Mouse (Mus musculus): Measurements from ENCODE around the gene Col26a1. TPM values are rescaled to one million over a fixed set of nuclear protein-coding genes. Genes with fewer than 3 reads are reported as not detected.

Col26a1 gene
- polyA plus RNA-seq, 1 experiment from 2014 or later = 13.3 TPM

GRCm38 (mm10) chr5:136706803-136707202 lies 176.2 kb downstream of the Col26a1 start:
- Histone ChIP-seq H3K4me3 (ENCODE audit: low read depth, low read length) (no peak overlapping the region), H3K4me1 (ENCODE audit: control insufficient read depth, insufficient read depth, low read length) (peaks cover 2% of the 10 kb centered on the region; the same call in 1 of the 2 replicates), H3K4me2 (no peak overlapping the region), H3K9me3 (replicated peaks; ENCODE audit: control insufficient read depth, low read length) (no peaks in the 10 kb centered on the region), H3K27me3 (ENCODE audit: control insufficient read depth, insufficient read depth, low read length) (no peaks in the 10 kb centered on the region), H3K36me3 (ENCODE audit: control insufficient read depth, insufficient read depth, low read length) (no peaks in the 10 kb centered on the region), H3K9ac (ENCODE audit: low read depth, low read length) (no peak overlapping the region), H3K27ac (ENCODE audit: low read depth, low read length) (no peak overlapping the region)
- no peak for ATAC-seq (replicated peaks; ENCODE audit: insufficient number of reproducible peaks, low FRiP score, low TSS enrichment)
- WGBS (ENCODE audit: insufficient replicate concordance) = under 1% methylated on average over 9 of the region's 9 CpGs

GRCm38 (mm10) chr5:136705532-136705931 lies 177.5 kb downstream of the Col26a1 start:
- H3K4me2 ChIP-seq = no peak overlapping the region
- H3K4me3 ChIP-seq (ENCODE audit: low read depth, low read length) = no peak overlapping the region
- H3K9me3 ChIP-seq (replicated peaks; ENCODE audit: control insufficient read depth, low read length) = no peaks in the 10 kb centered on the region
- no peak overlapping the region for H3K9ac ChIP-seq (ENCODE audit: low read depth, low read length)
- H3K4me1 ChIP-seq (ENCODE audit: control insufficient read depth, insufficient read depth, low read length) = no peaks in the 10 kb centered on the region
- H3K36me3 ChIP-seq (ENCODE audit: control insufficient read depth, insufficient read depth, low read length) = no peaks in the 10 kb centered on the region
- H3K27ac ChIP-seq (ENCODE audit: low read depth, low read length) = no peak overlapping the region
- ATAC-seq (replicated peaks; ENCODE audit: insufficient number of reproducible peaks, low FRiP score, low TSS enrichment) = no peak
- H3K27me3 ChIP-seq (ENCODE audit: control insufficient read depth, insufficient read depth, low read length) = no peaks in the 10 kb centered on the region
- WGBS (ENCODE audit: insufficient replicate concordance) = 88% methylated on average over 3 of the region's 3 CpGs

- no peak for ATAC-seq (replicated peaks; ENCODE audit: insufficient number of reproducible peaks, low FRiP score, low TSS enrichment)
- no peak overlapping the region for H3K4me3 ChIP-seq (ENCODE audit: low read depth, low read length)
- H3K36me3 ChIP-seq (ENCODE audit: control insufficient read depth, insufficient read depth, low read length) = no peaks in the 10 kb centered on the region
- H3K27ac ChIP-seq (ENCODE audit: low read depth, low read length) = no peak overlapping the region
- no peaks in the 10 kb centered on the region for H3K9me3 ChIP-seq (replicated peaks; ENCODE audit: control insufficient read depth, low read length)
- no peaks in the 10 kb centered on the region for H3K27me3 ChIP-seq (ENCODE audit: control insufficient read depth, insufficient read depth, low read length)
- H3K9ac ChIP-seq (ENCODE audit: low read depth, low read length) = no peak overlapping the region
- no peaks in the 10 kb centered on the region for H3K4me1 ChIP-seq (ENCODE audit: control insufficient read depth, insufficient read depth, low read length)
- H3K4me2 ChIP-seq = no peak overlapping the region
- 83% methylated on average over 8 of the region's 8 CpGs for WGBS (ENCODE audit: insufficient replicate concordance)
These were observed 178.9 kb downstream of the Col26a1 start for GRCm38 (mm10) chr5:136704151-136704550.

- Histone ChIP-seq H3K9ac (ENCODE audit: low read depth, low read length) (no peak overlapping the region), H3K27ac (ENCODE audit: low read depth, low read length) (no peak overlapping the region), H3K27me3 (ENCODE audit: control insufficient read depth, insufficient read depth, low read length) (no peaks in the 10 kb centered on the region), H3K9me3 (replicated peaks; ENCODE audit: control insufficient read depth, low read length) (no peaks in the 10 kb centered on the region), H3K4me1 (ENCODE audit: control insufficient read depth, insufficient read depth, low read length) (no peaks in the 10 kb centered on the region), H3K4me2 (no peak overlapping the region), H3K36me3 (ENCODE audit: control insufficient read depth, insufficient read depth, low read length) (no peaks in the 10 kb centered on the region), H3K4me3 (ENCODE audit: low read depth, low read length) (no peak overlapping the region)
- no peak for ATAC-seq (replicated peaks; ENCODE audit: insufficient number of reproducible peaks, low FRiP score, low TSS enrichment)
- 34% methylated on average over 3 of the region's 3 CpGs for WGBS (ENCODE audit: insufficient replicate concordance)
These were observed 179.3 kb downstream of the Col26a1 start for GRCm38 (mm10) chr5:136703751-136704150.

GRCm38 (mm10) chr5:136702159-136702725 lies 180.8 kb downstream of the Col26a1 start:
- Histone ChIP-seq H3K4me3 (ENCODE audit: low read depth, low read length) (no peak overlapping the region), H3K4me1 (ENCODE audit: control insufficient read depth, insufficient read depth, low read length) (no peaks in the 10 kb centered on the region), H3K27ac (ENCODE audit: low read depth, low read length) (no peak overlapping the region), H3K36me3 (ENCODE audit: control insufficient read depth, insufficient read depth, low read length) (no peaks in the 10 kb centered on the region), H3K4me2 (no peak overlapping the region), H3K9me3 (replicated peaks; ENCODE audit: control insufficient read depth, low read length) (no peaks in the 10 kb centered on the region), H3K27me3 (ENCODE audit: control insufficient read depth, insufficient read depth, low read length) (no peaks in the 10 kb centered on the region), H3K9ac (ENCODE audit: low read depth, low read length) (no peak overlapping the region)
- no peak for ATAC-seq (replicated peaks; ENCODE audit: insufficient number of reproducible peaks, low FRiP score, low TSS enrichment)
- WGBS (ENCODE audit: insufficient replicate concordance) = 55% methylated on average over 3 of the region's 3 CpGs

GRCm38 (mm10) chr5:136697618-136698017 lies 185.4 kb downstream of the Col26a1 start:
- Histone ChIP-seq H3K4me1 (ENCODE audit: control insufficient read depth, insufficient read depth, low read length) (no peaks in the 10 kb centered on the region), H3K27me3 (ENCODE audit: control insufficient read depth, insufficient read depth, low read length) (no peaks in the 10 kb centered on the region), H3K4me3 (ENCODE audit: low read depth, low read length) (no peak overlapping the region), H3K9me3 (replicated peaks; ENCODE audit: control insufficient read depth, low read length) (no peaks in the 10 kb centered on the region), H3K4me2 (no peak overlapping the region), H3K36me3 (ENCODE audit: control insufficient read depth, insufficient read depth, low read length) (no peaks in the 10 kb centered on the region), H3K27ac (ENCODE audit: low read depth, low read length) (no peak overlapping the region), H3K9ac (ENCODE audit: low read depth, low read length) (no peak overlapping the region)
- ATAC-seq (replicated peaks; ENCODE audit: insufficient number of reproducible peaks, low FRiP score, low TSS enrichment) = no peak
- WGBS (ENCODE audit: insufficient replicate concordance) = 65% methylated on average over 9 of the region's 9 CpGs

- no peak for ATAC-seq (replicated peaks; ENCODE audit: insufficient number of reproducible peaks, low FRiP score, low TSS enrichment)
- no peaks in the 10 kb centered on the region for H3K27me3 ChIP-seq (ENCODE audit: control insufficient read depth, insufficient read depth, low read length)
- H3K9ac ChIP-seq (ENCODE audit: low read depth, low read length) = no peak overlapping the region
- no peaks in the 10 kb centered on the region for H3K36me3 ChIP-seq (ENCODE audit: control insufficient read depth, insufficient read depth, low read length)
- WGBS (ENCODE audit: insufficient replicate concordance) = 82% methylated on average over 5 of the region's 5 CpGs
- H3K4me1 ChIP-seq (ENCODE audit: control insufficient read depth, insufficient read depth, low read length) = no peaks in the 10 kb centered on the region
- no peak overlapping the region for H3K27ac ChIP-seq (ENCODE audit: low read depth, low read length)
- no peak overlapping the region for H3K4me2 ChIP-seq
- no peak overlapping the region for H3K4me3 ChIP-seq (ENCODE audit: low read depth, low read length)
- H3K9me3 ChIP-seq (replicated peaks; ENCODE audit: control insufficient read depth, low read length) = no peaks in the 10 kb centered on the region
These were observed 186.5 kb downstream of the Col26a1 start for GRCm38 (mm10) chr5:136696516-136696915.

GRCm38 (mm10) chr5:136694976-136695375 lies 188.0 kb downstream of the Col26a1 start:
- Histone ChIP-seq H3K36me3 (ENCODE audit: control insufficient read depth, insufficient read depth, low read length) (no peaks in the 10 kb centered on the region), H3K4me2 (no peak overlapping the region), H3K27ac (ENCODE audit: low read depth, low read length) (no peak overlapping the region), H3K27me3 (ENCODE audit: control insufficient read depth, insufficient read depth, low read length) (no peaks in the 10 kb centered on the region), H3K9ac (ENCODE audit: low read depth, low read length) (no peak overlapping the region), H3K9me3 (replicated peaks; ENCODE audit: control insufficient read depth, low read length) (no peaks in the 10 kb centered on the region), H3K4me1 (ENCODE audit: control insufficient read depth, insufficient read depth, low read length) (no peaks in the 10 kb centered on the region), H3K4me3 (ENCODE audit: low read depth, low read length) (no peak overlapping the region)
- no peak for ATAC-seq (replicated peaks; ENCODE audit: insufficient number of reproducible peaks, low FRiP score, low TSS enrichment)
- 58% methylated on average over 6 of the region's 6 CpGs for WGBS (ENCODE audit: insufficient replicate concordance)

GRCm38 (mm10) chr5:136693418-136693817 lies 189.6 kb downstream of the Col26a1 start:
- H3K27ac ChIP-seq (ENCODE audit: low read depth, low read length) = no peak overlapping the region
- no peak for ATAC-seq (replicated peaks; ENCODE audit: insufficient number of reproducible peaks, low FRiP score, low TSS enrichment)
- H3K4me1 ChIP-seq (ENCODE audit: control insufficient read depth, insufficient read depth, low read length) = no peaks in the 10 kb centered on the region
- H3K4me3 ChIP-seq (ENCODE audit: low read depth, low read length) = no peak overlapping the region
- no peaks in the 10 kb centered on the region for H3K9me3 ChIP-seq (replicated peaks; ENCODE audit: control insufficient read depth, low read length)
- H3K27me3 ChIP-seq (ENCODE audit: control insufficient read depth, insufficient read depth, low read length) = no peaks in the 10 kb centered on the region
- no peak overlapping the region for H3K9ac ChIP-seq (ENCODE audit: low read depth, low read length)
- WGBS (ENCODE audit: insufficient replicate concordance) = 69% methylated on average over 7 of the region's 7 CpGs
- H3K36me3 ChIP-seq (ENCODE audit: control insufficient read depth, insufficient read depth, low read length) = no peaks in the 10 kb centered on the region
- H3K4me2 ChIP-seq = no peak overlapping the region

Data from heart, embryonic 11.5 days (tissue).